Mouse (Mus musculus): ENCODE data around the gene Vmn2r-ps130. TPM values are rescaled to one million over a fixed set of nuclear protein-coding genes. Genes with fewer than 3 reads are reported as not detected.
"Not testable (repeated sequence)": the region's sequence is repeated elsewhere in the genome, so short reads cannot be mapped to it uniquely, and the experiment has no call there.

Gene Vmn2r-ps130
- not detected in 2 replicates for polyA plus RNA-seq (2011; ENCODE audit: insufficient read depth, insufficient read length, low replicate concordance, missing spikeins)

GRCm38 (mm10) chr17:23060866-23061265 lies at the start of gene Vmn2r-ps130:
Vmn2r-ps130 (plus strand) TSS chr17:23061166.
- no CpG with 5 or more reads among the region's 1 CpGs for WGBS
- not testable (repeated sequence) for H3K4me1 ChIP-seq (ENCODE audit: control insufficient read depth, insufficient read depth, low read length); H3K4me3 ChIP-seq (replicated peaks; ENCODE audit: control insufficient read depth, low read depth, low read length); H3K27ac ChIP-seq (ENCODE audit: control insufficient read depth, insufficient read depth, low read depth, low read length, poor library complexity)

Other genes starting within 250 kb of the Vmn2r-ps130 start
- 0.97 and 1.5 TPM in 2 replicates for gene Zfp945, start 194.0 kb upstream of the Vmn2r-ps130 start, polyA plus RNA-seq (2011; ENCODE audit: insufficient read depth, insufficient read length, low replicate concordance, missing spikeins)
- not detected in 2 replicates for gene Vmn2r113, start 118.2 kb upstream of the Vmn2r-ps130 start, polyA plus RNA-seq (2011; ENCODE audit: insufficient read depth, insufficient read length, low replicate concordance, missing spikeins)
- 1.5 TPM in 2 replicates for gene Zfp40, start 132.1 kb downstream of the Vmn2r-ps130 start, polyA plus RNA-seq (2011; ENCODE audit: insufficient read depth, insufficient read length, low replicate concordance, missing spikeins)

Data from bone marrow, adult 2 months (tissue).